Mouse (Mus musculus): ENCODE measurements around the gene Speer4c. TPM values are rescaled to one million over a fixed set of nuclear protein-coding genes. Genes with fewer than 3 reads are reported as not detected.

The Speer4c gene
- polyA plus RNA-seq (2012; rRNA removed) = not detected in 2 replicates

DNA sequence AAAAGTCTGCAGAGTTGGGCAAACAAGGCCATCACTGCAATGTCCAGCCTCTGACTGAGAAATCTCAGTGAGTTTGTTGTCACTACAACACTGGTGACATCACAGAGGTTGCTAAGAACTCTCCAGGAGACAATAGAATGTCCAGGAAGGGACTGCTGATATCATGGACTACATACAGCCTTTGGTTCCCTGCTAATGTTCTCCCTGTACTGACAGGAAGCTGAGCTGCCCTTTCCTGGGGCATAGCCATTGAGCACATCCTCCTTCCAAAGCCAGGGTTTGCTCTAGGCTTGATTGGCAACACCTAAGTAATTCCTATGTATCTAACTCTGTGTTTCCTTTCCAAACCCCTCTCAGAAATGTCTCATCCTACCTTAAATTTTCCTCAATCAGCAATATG is at the start of gene Speer4c:
Gene Speer4c, minus strand, starts transcription at position 101 of the 400 bp plus-strand sequence.

Other genes with a start within 250 kb of the Speer4c start
- gene Gm21149, start 237.7 kb downstream of the Speer4c start, polyA plus RNA-seq (2012; rRNA removed) = not detected in 2 replicates
- gene Gm21190, start 185.0 kb downstream of the Speer4c start, polyA plus RNA-seq (2012; rRNA removed) = not detected in 2 replicates
- not detected in 2 replicates for gene Gm21083, start 136.9 kb downstream of the Speer4c start, polyA plus RNA-seq (2012; rRNA removed)
- not detected in 2 replicates for gene Speer4d, start 95.2 kb downstream of the Speer4c start, polyA plus RNA-seq (2012; rRNA removed)
- not detected in 2 replicates for gene 4930572O03Rik, start 57.2 kb downstream of the Speer4c start, polyA plus RNA-seq (2012; rRNA removed)
- gene Cacna2d1, start 220.4 kb upstream of the Speer4c start, polyA plus RNA-seq (2012; rRNA removed) = 0.67 and 0.87 TPM in 2 replicates

Data from stomach, adult 2 months (tissue).